Mouse (Mus musculus) T-cell, adult 66 days (primary cell): ENCODE measurements around the gene Adgre1. TPM values are rescaled to one million over a fixed set of nuclear protein-coding genes. Genes with fewer than 3 reads are reported as not detected.

Source experiments
- total RNA-seq, 2 experiments: library from RNA; stranded (reverse); gene quantifications; 3 replicates in 1 of 2; 4 replicates in 1 of 2; pipeline ENCODE4 v1.2.4; 2023

Adgre1 gene
- total RNA-seq = 1 to 10 TPM in 1 of 2 experiments, under 1 TPM in 1; 0.98 to 6.7 TPM

GRCm38 (mm10) chr17:57358441-57358840 lies at the start of gene Adgre1:
Gene Adgre1, plus strand, starts transcription at chr17:57358691.

Other genes with a start within 250 kb of the Adgre1 start
- not detected for gene Cd70, start 208.9 kb upstream of the Adgre1 start, total RNA-seq
- 10 to 100 TPM in 1 of 2 experiments, 1 to 10 TPM in 1; 7.2 to 13.8 TPM for gene Tnfsf14, start 164.5 kb upstream of the Adgre1 start, total RNA-seq
- gene C3, start 130.6 kb upstream of the Adgre1 start, total RNA-seq = 1 to 10 TPM in 1 of 2 experiments, under 1 TPM in 1; 0.71 to 3.3 TPM
- 10 to 100 TPM; 40.9 to 47.9 TPM for gene Gpr108, start 110.2 kb upstream of the Adgre1 start, total RNA-seq
- gene Trip10, start 109.2 kb upstream of the Adgre1 start, total RNA-seq = 1 to 10 TPM; 5.8 to 5.9 TPM
- gene Vav1, start 79.6 kb upstream of the Adgre1 start, total RNA-seq = 100 to 1,000 TPM; 169 to 171 TPM
- gene Vmn2r120, start 186.8 kb downstream of the Adgre1 start, total RNA-seq = not detected